Mouse (Mus musculus): Measurements from ENCODE around the gene Bmpr1b. TPM values are rescaled to one million over a fixed set of nuclear protein-coding genes. Genes with fewer than 3 reads are reported as not detected.

Bmpr1b gene
- total and polyA plus RNA-seq, 2 experiments from 2014 or later, result 2.4 to 9.6 TPM

DNA sequence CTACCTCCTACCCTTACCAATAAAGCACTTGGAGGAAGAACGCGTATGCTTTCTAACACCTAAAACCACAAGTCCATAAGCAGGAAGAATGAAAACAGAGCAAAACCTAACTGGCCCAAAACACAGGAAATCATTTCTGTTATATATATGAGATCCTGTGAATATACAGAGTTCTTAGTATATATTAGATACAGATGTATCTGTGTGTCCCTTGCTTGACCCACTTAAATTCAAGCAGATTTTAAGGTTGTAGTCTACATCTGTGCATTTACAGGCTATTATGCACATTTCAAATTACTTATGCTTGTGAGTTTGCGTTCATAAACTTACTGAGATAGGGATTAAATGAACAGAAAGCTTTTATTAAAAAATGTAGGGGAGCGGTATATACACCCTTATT lies 271.5 kb downstream of the Bmpr1b start:
- TF ChIP-seq CTCF (IDR thresholded peaks at IDR 0.05), result no peak
- Histone ChIP-seq H3K9ac (replicated peaks; ENCODE audit: low read length, poor library complexity, severe bottlenecking) (no peak overlapping the region), H3K9me3 (ENCODE audit: low read length) (no peaks in the 10 kb centered on the region), H3K27ac (ENCODE audit: low read depth, low read length) (no peak overlapping the region), H3K27me3 (ENCODE audit: insufficient read depth, low read length) (no peaks in the 10 kb centered on the region), H3K4me2 (ENCODE audit: low read depth, low read length, poor library complexity, severe bottlenecking) (no peak overlapping the region), H3K4me1 (ENCODE audit: insufficient read depth, low read length) (no peaks in the 10 kb centered on the region), H3K36me3 (ENCODE audit: insufficient read depth, low read length) (no peaks in the 10 kb centered on the region), H3K4me3 (ENCODE audit: low read depth, low read length) (no peak overlapping the region)
- WGBS, result 95% methylated on average over 4 of the region's 4 CpGs
- ATAC-seq (ENCODE audit: low FRiP score) (no peak), DNase-seq (ENCODE audit: low spot score) (no peak)

DNA sequence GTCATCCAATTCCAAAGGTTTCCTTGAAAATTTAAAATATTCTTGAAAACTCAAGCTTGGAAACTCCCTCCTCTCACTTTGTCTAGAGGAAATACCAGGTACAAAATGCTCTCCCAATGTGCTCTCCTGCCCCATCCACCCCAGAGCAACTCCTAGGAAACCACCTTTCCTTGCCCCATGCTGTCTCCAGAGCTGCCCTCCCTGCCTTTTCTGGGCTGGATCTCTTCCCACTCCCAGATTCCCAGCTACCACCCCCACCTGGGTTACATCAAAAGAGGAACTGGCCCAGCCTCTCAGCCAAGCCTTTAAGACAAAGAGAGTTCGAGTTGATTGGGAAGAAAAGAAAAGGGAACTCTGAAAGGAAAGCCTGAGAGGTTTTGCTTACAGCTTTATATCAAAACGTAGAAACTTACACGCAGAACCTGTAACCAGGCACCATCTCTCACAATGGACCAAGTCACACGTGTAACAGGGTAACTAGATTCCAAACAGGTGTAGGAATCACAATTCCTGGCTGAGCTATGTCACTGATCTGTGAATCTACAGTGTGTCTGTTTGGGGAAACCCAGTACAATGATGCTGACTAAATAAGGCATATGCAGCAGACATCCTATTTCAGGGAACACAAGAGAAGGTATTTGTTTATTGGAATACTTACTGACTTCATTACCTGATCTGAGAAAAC lies 272.2 kb downstream of the Bmpr1b start:
- H3K9ac ChIP-seq (replicated peaks; ENCODE audit: low read length, poor library complexity, severe bottlenecking), result no peak overlapping the region
- H3K4me3 ChIP-seq (ENCODE audit: low read depth, low read length), result no peak overlapping the region
- WGBS, result 22% methylated on average over 4 of the region's 4 CpGs
- H3K4me2 ChIP-seq (ENCODE audit: low read depth, low read length, poor library complexity, severe bottlenecking), result no peak overlapping the region
- H3K4me1 ChIP-seq (ENCODE audit: insufficient read depth, low read length), result no peaks in the 10 kb centered on the region
- H3K27ac ChIP-seq (ENCODE audit: low read depth, low read length), result no peak overlapping the region
- no peak for TF ChIP-seq CTCF (IDR thresholded peaks at IDR 0.05)
- H3K27me3 ChIP-seq (ENCODE audit: insufficient read depth, low read length), result no peaks in the 10 kb centered on the region
- no peak for ATAC-seq (ENCODE audit: low FRiP score)
- H3K9me3 ChIP-seq (ENCODE audit: low read length), result no peaks in the 10 kb centered on the region
- DNase-seq (ENCODE audit: low spot score), result no peak
- H3K36me3 ChIP-seq (ENCODE audit: insufficient read depth, low read length), result no peaks in the 10 kb centered on the region

DNA sequence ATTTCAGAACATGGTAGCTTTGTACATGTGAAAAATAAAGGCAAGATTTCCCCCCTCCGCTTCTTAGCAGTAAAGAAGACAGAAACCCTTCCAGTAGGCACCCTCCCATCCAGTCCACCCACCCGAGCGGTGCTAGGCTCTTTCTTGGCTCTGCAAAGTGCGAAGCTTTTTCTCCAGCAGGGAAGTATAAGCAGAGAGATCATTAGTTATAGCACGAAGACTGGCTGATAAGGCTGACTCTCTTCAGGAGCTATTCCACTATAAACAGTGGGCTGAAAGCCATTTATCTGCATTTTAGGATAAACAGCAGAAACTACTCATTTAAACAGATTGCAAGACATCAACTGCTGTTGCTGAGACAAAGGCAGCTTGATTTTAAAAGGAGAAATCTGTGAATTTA lies 274.1 kb downstream of the Bmpr1b start:
- Histone ChIP-seq H3K27ac (ENCODE audit: low read depth, low read length) (no peak overlapping the region), H3K9ac (replicated peaks; ENCODE audit: low read length, poor library complexity, severe bottlenecking) (no peak overlapping the region), H3K4me3 (ENCODE audit: low read depth, low read length) (no peak overlapping the region), H3K36me3 (ENCODE audit: insufficient read depth, low read length) (no peaks in the 10 kb centered on the region), H3K4me2 (ENCODE audit: low read depth, low read length, poor library complexity, severe bottlenecking) (no peak overlapping the region), H3K27me3 (ENCODE audit: insufficient read depth, low read length) (no peaks in the 10 kb centered on the region), H3K4me1 (ENCODE audit: insufficient read depth, low read length) (no peaks in the 10 kb centered on the region), H3K9me3 (ENCODE audit: low read length) (no peaks in the 10 kb centered on the region)
- WGBS, result 75% methylated on average over 5 of the region's 5 CpGs
- no peak for DNase-seq (ENCODE audit: low spot score)
- TF ChIP-seq CTCF (IDR thresholded peaks at IDR 0.05), result no peak
- no peak for ATAC-seq (ENCODE audit: low FRiP score)

DNA sequence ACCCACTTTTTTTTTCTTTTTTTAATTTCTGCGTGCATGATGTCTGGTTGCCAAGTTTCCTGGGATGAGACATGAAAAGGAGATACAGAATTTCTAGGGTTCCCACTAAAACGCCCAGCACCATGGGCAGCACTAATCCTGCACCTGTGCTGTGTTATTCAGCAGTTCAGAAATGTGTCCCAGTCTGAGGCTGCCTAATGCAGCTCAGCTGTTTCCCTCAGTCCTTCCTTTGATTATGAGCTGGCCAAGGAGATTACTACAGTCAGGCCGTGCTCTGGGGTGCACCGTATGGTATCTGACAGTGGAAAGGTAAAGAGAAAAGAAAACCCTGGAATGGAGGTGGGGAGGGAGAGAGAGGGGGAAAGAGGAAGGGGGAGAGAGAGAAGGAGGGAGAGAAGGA lies 278.6 kb downstream of the Bmpr1b start:
- TF ChIP-seq CTCF (IDR thresholded peaks at IDR 0.05), result no peak
- ATAC-seq (ENCODE audit: low FRiP score), result no peak
- no peaks in the 10 kb centered on the region for H3K4me1 ChIP-seq (ENCODE audit: insufficient read depth, low read length)
- H3K27ac ChIP-seq (ENCODE audit: low read depth, low read length), result no peak overlapping the region
- no peaks in the 10 kb centered on the region for H3K27me3 ChIP-seq (ENCODE audit: insufficient read depth, low read length)
- H3K36me3 ChIP-seq (ENCODE audit: insufficient read depth, low read length), result no peaks in the 10 kb centered on the region
- whole genome bisulfite sequencing, result 21% methylated on average over 4 of the region's 4 CpGs
- no peak overlapping the region for H3K4me3 ChIP-seq (ENCODE audit: low read depth, low read length)
- H3K9me3 ChIP-seq (ENCODE audit: low read length), result no peaks in the 10 kb centered on the region
- H3K4me2 ChIP-seq (ENCODE audit: low read depth, low read length, poor library complexity, severe bottlenecking), result no peak overlapping the region
- H3K9ac ChIP-seq (replicated peaks; ENCODE audit: low read length, poor library complexity, severe bottlenecking), result no peak overlapping the region
- no peak for DNase-seq (ENCODE audit: low spot score)

DNA sequence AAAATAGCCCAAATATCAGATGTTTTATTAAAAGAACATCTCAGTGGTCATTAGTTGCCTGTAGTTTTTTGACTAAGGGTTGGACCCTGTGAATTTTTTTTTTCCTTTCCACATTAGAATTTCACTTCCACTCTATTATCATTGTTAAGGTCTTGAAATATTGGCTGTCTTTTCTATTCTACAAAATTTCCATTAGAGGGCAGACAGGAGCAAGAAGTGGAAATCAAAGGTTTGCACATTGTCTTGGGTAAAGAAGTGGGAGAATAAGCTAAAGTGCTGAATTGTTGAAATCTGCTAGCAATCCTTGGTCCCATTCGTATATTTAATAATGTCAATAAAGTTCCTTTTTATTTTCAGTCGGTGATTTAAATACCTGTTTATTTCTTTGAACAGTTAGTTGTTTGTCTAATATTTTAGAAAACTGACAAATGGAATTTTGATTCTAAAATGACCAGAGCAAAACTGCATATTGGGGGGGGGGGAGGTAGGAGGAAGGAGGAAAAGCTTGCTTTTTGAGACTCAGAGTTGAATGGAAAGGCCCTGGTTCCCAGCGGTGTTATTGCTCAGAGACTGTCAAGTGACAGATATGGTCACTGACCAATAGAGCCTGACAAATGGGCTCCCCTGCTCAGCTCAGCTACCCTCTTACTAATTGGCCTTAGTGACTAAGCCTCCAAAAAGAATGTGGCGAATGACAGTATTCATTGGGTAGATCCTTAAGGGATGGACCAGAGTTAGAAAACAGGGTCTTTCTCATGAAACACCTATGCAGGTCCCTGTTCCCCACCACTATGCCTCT lies 281.6 kb downstream of the Bmpr1b start:
- no peak overlapping the region for H3K9ac ChIP-seq (replicated peaks; ENCODE audit: low read length, poor library complexity, severe bottlenecking)
- no peak for ATAC-seq (ENCODE audit: low FRiP score)
- H3K4me1 ChIP-seq (ENCODE audit: insufficient read depth, low read length), result no peaks in the 10 kb centered on the region
- peak; percentile 77 for TF ChIP-seq CTCF (IDR thresholded peaks at IDR 0.05)
- no peak overlapping the region for H3K4me3 ChIP-seq (ENCODE audit: low read depth, low read length)
- H3K27ac ChIP-seq (ENCODE audit: low read depth, low read length), result no peak overlapping the region
- no peaks in the 10 kb centered on the region for H3K36me3 ChIP-seq (ENCODE audit: insufficient read depth, low read length)
- 51% methylated on average over 4 of the region's 4 CpGs for WGBS
- peak; percentile 60 for DNase-seq (ENCODE audit: low spot score)
- H3K27me3 ChIP-seq (ENCODE audit: insufficient read depth, low read length), result no peaks in the 10 kb centered on the region
- H3K4me2 ChIP-seq (ENCODE audit: low read depth, low read length, poor library complexity, severe bottlenecking), result no peak overlapping the region
- H3K9me3 ChIP-seq (ENCODE audit: low read length), result no peaks in the 10 kb centered on the region

DNA sequence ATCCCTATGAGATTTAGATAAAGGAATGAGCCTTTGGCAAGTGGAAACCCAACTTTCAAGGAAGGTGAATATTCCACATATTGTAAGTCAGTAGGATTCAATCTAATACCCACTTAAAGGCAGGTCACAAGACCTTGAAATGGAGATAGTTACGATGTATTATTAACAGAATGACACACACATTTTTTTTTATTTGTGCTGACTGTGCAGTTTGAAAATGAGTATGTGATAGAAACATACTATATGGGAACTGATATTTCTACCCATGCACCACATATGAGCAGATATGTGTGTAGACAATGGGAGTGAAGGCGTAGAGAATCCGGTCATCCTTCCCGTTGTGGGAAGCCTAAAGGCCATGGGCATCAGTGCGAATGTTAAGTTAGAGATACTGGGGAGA lies 285.0 kb downstream of the Bmpr1b start:
- Histone ChIP-seq H3K9me3 (ENCODE audit: low read length) (no peaks in the 10 kb centered on the region), H3K4me3 (ENCODE audit: low read depth, low read length) (no peak overlapping the region), H3K9ac (replicated peaks; ENCODE audit: low read length, poor library complexity, severe bottlenecking) (no peak overlapping the region), H3K36me3 (ENCODE audit: insufficient read depth, low read length) (no peaks in the 10 kb centered on the region), H3K27me3 (ENCODE audit: insufficient read depth, low read length) (no peaks in the 10 kb centered on the region), H3K4me1 (ENCODE audit: insufficient read depth, low read length) (no peaks in the 10 kb centered on the region), H3K27ac (ENCODE audit: low read depth, low read length) (no peak overlapping the region), H3K4me2 (ENCODE audit: low read depth, low read length, poor library complexity, severe bottlenecking) (no peak overlapping the region)
- TF ChIP-seq CTCF (IDR thresholded peaks at IDR 0.05), result no peak
- ATAC-seq (ENCODE audit: low FRiP score) (no peak), DNase-seq (ENCODE audit: low spot score) (no peak)
- WGBS, result 95% methylated on average over 5 of the region's 5 CpGs

Measured in midbrain, postnatal 0 days (tissue).